Mouse (Mus musculus) thymus, adult 2 months (tissue): Measurements from ENCODE around the gene 1700013G24Rik. TPM values are rescaled to one million over a fixed set of nuclear protein-coding genes. Genes with fewer than 3 reads are reported as not detected.
"Not testable (repeated sequence)": the region's sequence is repeated elsewhere in the genome, so short reads cannot be mapped to it uniquely, and the experiment has no call there.

Experiments
- DNase-seq: peaks from one replicate; pipeline ENCODE4 v3.0.0; 2021
- H3K27ac ChIP-seq: fragments of 200-500 bp; 2 replicates; pipeline ENCODE4 v1.5.1; 2012; ENCODE audit warnings: low read length, control low read depth; ENCODE audit not compliant: control insufficient read depth, insufficient read depth
- H3K27me3 ChIP-seq: fragments of 200-500 bp; 2 replicates; pipeline ENCODE4 v1.6.1; 2012; ENCODE audit warnings: mild to moderate bottlenecking, low read length, moderate library complexity, mixed read lengths; ENCODE audit not compliant: control insufficient read depth, insufficient read depth
- H3K36me3 ChIP-seq: fragments of 200-500 bp; 2 replicates; pipeline ENCODE4 v1.6.1; 2012; ENCODE audit warnings: mild to moderate bottlenecking, low read length, moderate library complexity; ENCODE audit not compliant: control insufficient read depth, insufficient read depth
- H3K4me1 ChIP-seq: fragments of 200-500 bp; replicated peaks from 2 replicates; pipeline ENCODE4 v1.6.1; 2012; ENCODE audit warnings: low read length; ENCODE audit not compliant: control insufficient read depth, insufficient read depth
- H3K4me3 ChIP-seq: fragments of 200-500 bp; 2 replicates; pipeline ENCODE4 v1.5.1; 2012; ENCODE audit warnings: mild to moderate bottlenecking, low read length, control low read depth, moderate library complexity; ENCODE audit not compliant: control insufficient read depth, insufficient read depth
- CTCF ChIP-seq: fragments of 200-500 bp; IDR thresholded peaks from 2 replicates; pipeline ENCODE4 v1.5.1; 2012; ENCODE audit warnings: mild to moderate bottlenecking, control low read depth, low read length, moderate library complexity, borderline replicate concordance; ENCODE audit not compliant: control insufficient read depth, poor library complexity, insufficient read depth; ENCODE audit errors: extremely low read depth
- POLR2A ChIP-seq: fragments of 200-500 bp; IDR thresholded peaks from 2 replicates; pipeline ENCODE4 v1.6.1; 2012; ENCODE audit warnings: mild to moderate bottlenecking, low read length, control low read depth, moderate library complexity; ENCODE audit not compliant: control insufficient read depth, poor library complexity, insufficient read depth; ENCODE audit errors: extremely low read depth
- WGBS: fragments of 180-500 bp; shearing (Covaris S2); methylation state at CpG from one replicate; pipeline ENCODE4 v1.1.7; 2018; 5-methylcytosine and 5-hydroxymethylcytosine counted together
- polyA plus RNA-seq: library from polyadenylated mRNA; depleted of rRNA; stranded (reverse); fragments of >200 nt; gene quantifications from 2 replicates; pipeline ENCODE4 v1.2.3, GENCODE M21; 2012

The 1700013G24Rik gene
- polyA plus RNA-seq, 1 experiment: 0.22 TPM

DNA sequence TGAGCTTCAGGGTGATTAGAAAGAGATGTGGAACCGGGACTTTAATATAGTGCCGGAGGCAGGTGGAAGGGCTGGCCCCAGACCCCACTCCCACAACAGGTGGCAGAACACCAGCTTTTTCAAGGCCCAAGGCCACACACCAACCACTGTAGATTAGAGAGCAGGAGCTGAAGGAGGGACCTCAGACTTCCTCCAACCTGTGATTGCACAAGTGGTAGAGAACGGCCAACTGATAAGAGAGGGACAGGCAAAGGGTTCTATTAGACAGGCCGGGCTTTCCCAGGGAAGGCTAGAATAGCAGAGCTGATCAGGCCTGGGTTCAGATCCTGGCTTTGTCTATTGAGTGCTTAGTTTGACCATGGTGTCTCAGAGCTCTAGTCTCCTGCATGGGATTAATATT lies 22.6 kb upstream of the 1700013G24Rik start, which contains the start of gene Cela3b:
Cela3b (minus strand) TSS at position 39 of the 400 bp plus-strand sequence.
- H3K4me1 ChIP-seq: no peaks in the 10 kb centered on the region
- no peak for DNase-seq
- H3K4me3 ChIP-seq: no peak within 1 kb of the TSS
- WGBS: 89% methylated on average over 4 of the region's 4 CpGs
- TF ChIP-seq POLR2A (no peak), CTCF (no peak)
- no peaks in the 10 kb centered on the region for H3K36me3 ChIP-seq
- H3K27ac ChIP-seq: no peak within 1 kb of the TSS
- no peaks in the 10 kb centered on the region for H3K27me3 ChIP-seq

- H3K36me3 ChIP-seq, H3K27me3 ChIP-seq, H3K27ac ChIP-seq, H3K4me1 ChIP-seq, H3K4me3 ChIP-seq, DNase-seq: not testable (repeated sequence)
- WGBS: 78% methylated on average over 10 of the region's 10 CpGs
Measured at GRCm38 (mm10) chr4:137432700-137433550, 20.2 kb upstream of the 1700013G24Rik start.

DNA sequence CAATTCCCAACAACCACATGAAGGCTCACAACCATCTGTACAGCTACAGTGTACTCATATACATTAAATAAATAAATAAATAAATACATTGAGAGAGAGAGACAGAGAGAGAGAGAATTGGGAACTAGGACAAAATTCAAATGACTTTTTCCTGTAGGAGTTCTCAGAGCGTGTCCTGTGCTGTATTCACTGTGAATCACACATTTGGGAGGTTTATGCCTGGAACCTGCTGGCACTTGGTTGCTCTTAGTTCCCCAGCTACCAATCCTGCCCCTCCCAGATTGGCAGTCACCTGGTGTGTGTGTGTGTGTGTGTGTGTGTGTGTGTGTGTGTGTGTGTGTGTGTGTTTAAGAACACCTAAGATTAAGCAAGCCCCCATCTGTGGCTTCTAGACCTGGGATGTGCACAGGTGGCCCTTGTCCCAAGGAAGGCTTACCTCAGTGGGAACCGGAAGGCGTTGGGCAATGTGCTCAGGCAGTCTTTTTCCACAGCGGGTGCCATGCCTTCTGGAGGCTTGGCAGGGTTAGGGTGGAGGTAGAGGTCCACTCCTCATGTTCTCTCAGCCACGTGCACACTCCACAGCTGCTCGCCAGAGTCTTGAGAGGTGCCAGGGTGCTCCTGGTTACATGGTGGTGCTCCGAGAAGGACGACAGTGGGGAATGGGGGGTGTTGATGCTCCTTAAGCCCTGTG lies 16.0 kb upstream of the 1700013G24Rik start:
- Histone ChIP-seq H3K27ac (no peak overlapping the region), H3K36me3 (no peaks in the 10 kb centered on the region), H3K27me3 (no peaks in the 10 kb centered on the region), H3K4me3 (no peak overlapping the region), H3K4me1 (no peaks in the 10 kb centered on the region)
- TF ChIP-seq POLR2A (no peak), CTCF (no peak)
- WGBS: 94% methylated on average over 8 of the region's 8 CpGs
- DNase-seq: no peak

DNA sequence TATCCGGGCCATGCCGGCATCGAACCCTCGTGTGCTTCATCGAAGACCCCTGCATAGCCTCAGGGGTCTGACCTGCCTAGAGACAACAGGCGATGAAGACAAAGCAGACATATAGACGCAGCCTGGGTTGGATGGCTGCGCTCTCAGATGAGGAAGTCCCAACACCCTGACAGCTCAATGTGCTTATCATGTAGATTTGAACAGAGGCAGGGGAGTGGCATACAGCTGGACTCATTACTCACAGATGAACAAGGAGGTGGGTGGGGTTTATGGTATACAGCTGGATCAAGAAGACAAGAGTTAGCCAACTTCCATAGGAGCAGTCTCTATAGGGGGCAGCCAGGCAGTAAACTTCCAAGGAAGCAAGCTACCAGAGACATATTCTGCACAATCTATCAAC lies 14.2 kb upstream of the 1700013G24Rik start:
- no peak for DNase-seq
- no peaks in the 10 kb centered on the region for H3K4me1 ChIP-seq
- no peaks in the 10 kb centered on the region for H3K36me3 ChIP-seq
- no peak for TF ChIP-seq CTCF
- no peak for TF ChIP-seq POLR2A
- H3K4me3 ChIP-seq: no peak overlapping the region
- no peak overlapping the region for H3K27ac ChIP-seq
- no peaks in the 10 kb centered on the region for H3K27me3 ChIP-seq
- 84% methylated on average over 8 of the region's 8 CpGs for WGBS

DNA sequence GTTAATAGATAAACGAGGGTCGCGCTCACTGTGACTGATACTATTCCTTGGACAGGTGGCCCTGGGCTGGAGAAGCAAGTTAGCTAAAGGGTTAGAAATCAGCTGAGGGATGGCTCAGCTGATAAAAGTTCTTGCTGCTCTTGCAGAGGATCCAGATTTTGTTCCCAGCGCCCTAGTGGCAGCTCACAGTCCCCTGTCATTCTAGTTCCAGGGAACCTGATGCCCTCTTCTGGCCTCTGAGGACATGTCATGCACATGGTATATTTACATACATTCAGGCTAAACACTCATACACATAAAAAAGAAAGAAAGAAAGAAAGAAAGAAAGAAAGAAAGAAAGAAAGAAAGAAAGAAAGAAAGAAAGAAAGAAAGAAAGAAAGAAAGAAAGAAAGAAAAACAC lies 11.8 kb upstream of the 1700013G24Rik start:
- H3K36me3 ChIP-seq: no peaks in the 10 kb centered on the region
- no peaks in the 10 kb centered on the region for H3K4me1 ChIP-seq
- WGBS: 93% methylated on average over 4 of the region's 4 CpGs
- no peak for DNase-seq
- no peaks in the 10 kb centered on the region for H3K27me3 ChIP-seq
- no peak overlapping the region for H3K27ac ChIP-seq
- no peak overlapping the region for H3K4me3 ChIP-seq
- TF ChIP-seq POLR2A (no peak), CTCF (no peak)

GRCm38 (mm10) chr4:137443625-137444024 lies 9.5 kb upstream of the 1700013G24Rik start:
- Histone ChIP-seq H3K27me3 (no peaks in the 10 kb centered on the region), H3K36me3 (no peaks in the 10 kb centered on the region), H3K4me3 (no peak overlapping the region), H3K27ac (no peak overlapping the region), H3K4me1 (no peaks in the 10 kb centered on the region)
- DNase-seq: peak; percentile 47
- TF ChIP-seq CTCF (no peak), POLR2A (no peak)
- WGBS: 46% methylated on average over 5 of the region's 5 CpGs
